Mouse (Mus musculus) embryonic fibroblast, embryonic 13.5 days (primary cell): ENCODE data around the gene Fcho2.
"Not testable (repeated sequence)": the region's sequence is repeated elsewhere in the genome, so short reads cannot be mapped to it uniquely, and the experiment has no call there.

Source experiments
- CTCF ChIP-seq: IDR thresholded peaks from 2 replicates; pipeline ENCODE4 v1.5.1; 2011; ENCODE audit warnings: mild to moderate bottlenecking, control low read depth, low read length, moderate library complexity, borderline replicate concordance; ENCODE audit not compliant: insufficient read depth
- POLR2A ChIP-seq: IDR thresholded peaks from 2 replicates; pipeline ENCODE4 v1.6.1; 2011; ENCODE audit warnings: low read depth, mild to moderate bottlenecking, control low read depth, low read length, moderate library complexity

DNA sequence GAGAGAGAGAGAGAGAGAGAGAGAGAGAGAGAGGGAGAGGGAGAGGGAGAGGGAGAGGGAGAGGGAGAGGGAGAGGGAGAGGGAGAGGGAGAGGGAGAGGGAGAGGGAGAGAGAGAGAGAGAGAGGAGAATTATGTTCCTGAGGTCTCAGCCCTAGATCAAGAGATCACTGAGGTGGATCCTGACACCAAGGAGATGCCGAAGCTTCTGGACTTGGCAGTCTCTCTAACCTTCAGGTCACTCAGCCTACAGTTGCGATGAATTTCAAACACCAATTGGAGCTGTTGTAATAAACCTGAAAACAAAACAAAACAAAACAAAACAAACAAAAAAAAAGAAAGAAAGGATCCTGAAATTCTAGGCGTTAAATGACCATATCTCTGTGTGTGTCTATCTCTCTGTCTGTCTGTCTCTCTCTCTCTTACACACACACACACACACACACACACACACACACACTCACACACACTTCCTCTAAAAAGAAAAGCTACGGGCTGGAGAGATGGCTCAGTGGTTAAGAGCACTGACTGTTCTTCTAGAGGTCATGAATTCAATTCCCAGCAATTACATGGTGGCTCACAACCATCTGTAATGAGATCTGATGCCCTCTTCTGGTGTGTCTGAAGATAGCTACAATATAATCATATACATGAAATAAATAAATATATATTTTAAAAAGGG lies 1.9 kb upstream of the Fcho2 start:
- not testable (repeated sequence) for TF ChIP-seq CTCF, POLR2A
